Mouse (Mus musculus): ENCODE measurements around the gene Polr1e.

GRCm38 (mm10) chr4:45067742-45068141, 49.4 kb downstream of the Polr1e start:
- TF ChIP-seq CTCF (IDR thresholded peaks at IDR 0.05; ENCODE audit: borderline replicate concordance, insufficient read depth, low read depth, low read length): no peak
- no peak for TF ChIP-seq POLR2A (IDR thresholded peaks at IDR 0.05; ENCODE audit: borderline replicate concordance, insufficient read depth, low read length)

Data from cerebellum, adult 2 months (tissue).